13 mouse cellular contexts compared by ENCODE assay signal in the genomic region with DNA sequence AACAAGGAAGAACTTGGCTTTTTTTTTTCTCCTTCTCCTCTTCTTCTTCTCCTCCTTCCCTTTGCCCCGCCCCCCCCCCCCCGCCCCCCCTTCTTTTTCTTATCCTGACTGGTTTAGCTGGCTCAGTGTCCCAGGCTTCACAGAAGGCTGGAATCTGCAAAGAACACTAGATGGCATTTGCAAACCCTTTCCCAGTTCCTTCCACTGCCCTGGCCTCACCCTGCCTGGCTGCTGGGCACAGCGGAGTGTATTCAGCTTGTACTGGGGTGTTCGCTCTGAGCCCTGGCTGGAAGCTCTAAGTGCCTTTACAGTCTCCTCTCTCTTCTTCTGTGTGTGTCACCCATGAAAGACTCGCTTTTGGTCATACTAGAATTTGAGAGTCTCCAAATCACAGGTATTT. TPM values are rescaled to one million over a fixed set of nuclear protein-coding genes. Genes with fewer than 3 reads are reported as not detected.
A peak's percentile ranks its signal among the peaks of the same experiment; 100 is the strongest.
DNase-seq lines count a peak whose midpoint lies in the region; ATAC-seq and TF ChIP-seq lines count a peak whose summit lies in the region.
"Had no signal": no experiment of that assay in that cellular context is flagged by ENCODE, and none has a peak within 500 bp of the region (broad histone marks: within the 10 kb centered on the region; RNA-seq: fewer than 3 reads in every experiment).

No protein-coding gene starts in this region.

- no peak overlapping the region for H3K4me3 ChIP-seq in hindbrain, embryonic 14.5 days (replicated peaks; ENCODE audit: low read length)
- H3K4me3 ChIP-seq in hindbrain, embryonic 16.5 days (ENCODE audit: low read length) = no peak overlapping the region
- H3K4me3 ChIP-seq in layer of hippocampus, adult 2 months = no peak overlapping the region
- H3K4me3 ChIP-seq: heart, embryonic 13.5 days; limb, embryonic 13.5 days; neural tube, embryonic 13.5 days had no signal

- ATAC-seq in hindbrain, embryonic 14.5 days (ENCODE audit: low FRiP score) = peak; percentile 24; the same call in 1 of the 2 replicates
- ATAC-seq in hindbrain, embryonic 16.5 days = no peak

- no peaks in the 10 kb centered on the region for H3K27me3 ChIP-seq in hindbrain, embryonic 14.5 days (ENCODE audit: control insufficient read depth, insufficient read depth, low read length)
- H3K27me3 ChIP-seq in hindbrain, embryonic 16.5 days (replicated peaks; ENCODE audit: control insufficient read depth, insufficient read depth, low read length) = no peaks in the 10 kb centered on the region
- H3K27me3 ChIP-seq: heart, embryonic 13.5 days; limb, embryonic 13.5 days; neural tube, embryonic 13.5 days had no signal

- no peaks in the 10 kb centered on the region for H3K4me1 ChIP-seq in hindbrain, embryonic 14.5 days (replicated peaks; ENCODE audit: control insufficient read depth, insufficient read depth, low read length)
- H3K4me1 ChIP-seq in hindbrain, embryonic 16.5 days (ENCODE audit: control insufficient read depth, insufficient read depth, low read depth, low read length) = no peaks in the 10 kb centered on the region
- H3K4me1 ChIP-seq: heart, embryonic 13.5 days; neural tube, embryonic 13.5 days had no signal

- TF ChIP-seq CTCF in layer of hippocampus, adult 2 months (conservative IDR thresholded peaks at IDR 0.05) = no peak

- no peak overlapping the region for H3K9ac ChIP-seq in hindbrain, embryonic 14.5 days
- no peak overlapping the region for H3K9ac ChIP-seq in hindbrain, embryonic 16.5 days (ENCODE audit: low read depth, low read length)
- H3K9ac ChIP-seq: heart, embryonic 13.5 days; limb, embryonic 13.5 days; neural tube, embryonic 13.5 days had no signal

- no peak overlapping the region for H3K27ac ChIP-seq in hindbrain, embryonic 14.5 days
- no peak overlapping the region for H3K27ac ChIP-seq in hindbrain, embryonic 16.5 days (ENCODE audit: low read depth, low read length)
- no peak overlapping the region for H3K27ac ChIP-seq in layer of hippocampus, adult 2 months
- H3K27ac ChIP-seq: heart, embryonic 13.5 days; limb, embryonic 13.5 days; neural tube, embryonic 13.5 days had no signal

- no peak for DNase-seq in hindbrain, embryonic 14.5 days (ENCODE audit: low spot score)
- DNase-seq in retina, adult 2 months (ENCODE audit: low read depth, low spot score) = peak; percentile 29
- DNase-seq in retina, embryonic 14.5 days (ENCODE audit: low spot score) = no peak
- peak; percentile 63 for DNase-seq in cerebellum, adult 9-11 months
- DNase-seq in layer of hippocampus, adult 2 months (ENCODE audit: low spot score in 2 of 2) = no peak
- DNase-seq in thymus, postnatal 0 days (ENCODE audit: low spot score) = no peak
- DNase-seq: adrenal gland, postnatal 25 days; layer of hippocampus, postnatal 36 days; midbrain, embryonic 14.5 days had no signal

- no peaks in the 10 kb centered on the region for H3K9me3 ChIP-seq in hindbrain, embryonic 14.5 days (ENCODE audit: control insufficient read depth, low read length)
- H3K9me3 ChIP-seq in hindbrain, embryonic 16.5 days (ENCODE audit: control insufficient read depth, low read length) = no peaks in the 10 kb centered on the region
- H3K9me3 ChIP-seq: heart, embryonic 13.5 days; limb, embryonic 13.5 days; neural tube, embryonic 13.5 days had no signal

- no peak overlapping the region for H3K4me2 ChIP-seq in hindbrain, embryonic 14.5 days (replicated peaks)
- H3K4me2 ChIP-seq in hindbrain, embryonic 16.5 days (ENCODE audit: low read length) = no peak overlapping the region
- H3K4me2 ChIP-seq: heart, embryonic 13.5 days; limb, embryonic 13.5 days; neural tube, embryonic 13.5 days had no signal

- H3K36me3 ChIP-seq in hindbrain, embryonic 14.5 days (replicated peaks; ENCODE audit: control insufficient read depth, insufficient read depth) = no peaks in the 10 kb centered on the region
- no peaks in the 10 kb centered on the region for H3K36me3 ChIP-seq in hindbrain, embryonic 16.5 days (ENCODE audit: control insufficient read depth, insufficient read depth, low read length)
- H3K36me3 ChIP-seq: heart, embryonic 13.5 days; limb, embryonic 13.5 days; neural tube, embryonic 13.5 days had no signal

- 37% methylated on average over 3 of the region's 5 CpGs for WGBS in hindbrain, embryonic 14.5 days
- 28% methylated on average over 4 of the region's 5 CpGs for WGBS in hindbrain, embryonic 16.5 days

RNA-seq across cellular contexts. Expression of gene Cnksr3, which starts 22.6 kb away (rescaled TPM):
- 3.0 and 3.8 TPM in 2 replicates for polyA plus RNA-seq in hindbrain, embryonic 14.5 days (2014; fragmentation: Nextera tagmentation; extraction: Ambion mirVana)
- 3.7 and 4.2 TPM in 2 replicates for polyA plus RNA-seq in hindbrain, embryonic 16.5 days (2015; fragmentation: Nextera tagmentation; extraction: Ambion mirVana)
- total RNA-seq in layer of hippocampus, adult 2 months (2021) = 1 to 10 TPM; 4.8 to 5.3 TPM
- polyA plus RNA-seq in thymus, postnatal 0 days (2015; fragmentation: Nextera tagmentation; extraction: Ambion mirVana) = 5.2 and 5.6 TPM in 2 replicates

Comparison
In these comparisons a context has a peak if more than half of its experiments do, and no peak if none do; other contexts are left out.
1. DNase-seq: peak in retina, adult 2 months (single experiment) and cerebellum, adult 9-11 months (single experiment); none in hindbrain, embryonic 14.5 days (single experiment), retina, embryonic 14.5 days (single experiment), layer of hippocampus, adult 2 months (0 of 2) and thymus, postnatal 0 days (single experiment).